Mouse (Mus musculus) CH12.LX (cell line): ENCODE results near the gene Wnk4. TPM values are rescaled to one million over a fixed set of nuclear protein-coding genes. Genes with fewer than 3 reads are reported as not detected.

Experiments used
- DNase-seq: peaks from one replicate; pipeline ENCODE4 v3.0.0-alpha.2; 2013; ENCODE audit errors: extremely low read depth
- H3K27ac ChIP-seq: 2 replicates; pipeline ENCODE4 v1.5.1; 2012; ENCODE audit warnings: low read depth, mild to moderate bottlenecking, control low read depth, moderate library complexity; ENCODE audit not compliant: insufficient read depth
- H3K27me3 ChIP-seq: replicated peaks from 2 replicates; pipeline ENCODE3; 2012; ENCODE audit warnings: inconsistent platforms
- H3K36me3 ChIP-seq, 2 experiments: replicated peaks in 1 of 2; 2 replicates each; pipeline versions ENCODE3 to v1.6.1; 2012; ENCODE audit warnings: inconsistent platforms in 1 of 2, low read length in 1 of 2, mild to moderate bottlenecking in 1 of 2, mixed read lengths in 1 of 2, moderate library complexity in 1 of 2; ENCODE audit not compliant: control insufficient read depth in 1 of 2, insufficient read depth in 1 of 2
- H3K4me1 ChIP-seq, 2 experiments: 2 replicates each; pipeline ENCODE4 v1.6.1; 2012; ENCODE audit warnings: inconsistent platforms in 1 of 2, moderate library complexity in 1 of 2; ENCODE audit not compliant: insufficient read depth in 2 of 2, control insufficient read depth in 1 of 2
- H3K4me2 ChIP-seq: 2 replicates; pipeline ENCODE4 v1.6.1; 2012; ENCODE audit warnings: low read depth, mild to moderate bottlenecking, control low read depth; ENCODE audit not compliant: poor library complexity, insufficient read depth, severe bottlenecking
- H3K4me3 ChIP-seq, 3 experiments: fragments of 150-350 bp in 1 of 3; sonication (generic) in 1 of 3; replicated peaks in 1 of 3; 2 replicates each; pipeline versions ENCODE3 to v1.5.1; 2011 to 2012; ENCODE audit warnings: low read depth in 2 of 3, low read length in 2 of 3, mild to moderate bottlenecking in 2 of 3, moderate library complexity in 2 of 3, control low read depth in 1 of 3, improper control_type of control experiment in 1 of 3, inconsistent platforms in 1 of 3, mixed read lengths in 1 of 3; ENCODE audit not compliant: poor library complexity in 1 of 3
- H3K79me2 ChIP-seq: replicated peaks from 2 replicates; pipeline ENCODE4 v1.6.1; 2012; ENCODE audit warnings: mild to moderate bottlenecking, moderate library complexity; ENCODE audit not compliant: control insufficient read depth, poor library complexity, insufficient read depth, severe bottlenecking; ENCODE audit errors: extremely low read depth
- H3K9ac ChIP-seq: 2 replicates; pipeline ENCODE4 v1.6.1; 2012; ENCODE audit warnings: low read depth, mild to moderate bottlenecking, control low read depth, moderate library complexity; ENCODE audit not compliant: insufficient read depth
- H3K9me3 ChIP-seq: replicated peaks from 2 replicates; pipeline ENCODE3; 2012; ENCODE audit warnings: low read length, inconsistent platforms, mixed read lengths
- EP300 ChIP-seq: IDR thresholded peaks from 2 replicates; pipeline ENCODE4 v1.6.1; 2011; ENCODE audit warnings: low read length, improper control_type of control experiment
- JUND ChIP-seq: conservative IDR thresholded peaks from 2 replicates; pipeline ENCODE4 v1.6.1; 2011; ENCODE audit warnings: low read depth, low read length, improper control_type of control experiment
- MAFK ChIP-seq: IDR thresholded peaks from 2 replicates; pipeline ENCODE4 v1.6.1; 2011; ENCODE audit warnings: low read length, improper control_type of control experiment; ENCODE audit not compliant: insufficient replicate concordance
- MAX ChIP-seq: IDR thresholded peaks from 2 replicates; pipeline ENCODE4 v1.6.1; 2011; ENCODE audit warnings: low read length, improper control_type of control experiment
- RCOR1 ChIP-seq: conservative IDR thresholded peaks from 2 replicates; pipeline ENCODE4 v1.6.1; 2012; ENCODE audit warnings: low read depth, mild to moderate bottlenecking, inconsistent platforms, low read length, improper control_type of control experiment
- SIN3A ChIP-seq: IDR thresholded peaks from 2 replicates; pipeline ENCODE4 v1.6.1; 2012; ENCODE audit warnings: low read length, improper control_type of control experiment, inconsistent platforms
- TBP ChIP-seq: conservative IDR thresholded peaks from 2 replicates; pipeline ENCODE4 v1.6.1; 2011; ENCODE audit warnings: low read depth, low read length, improper control_type of control experiment
- UBTF ChIP-seq: IDR thresholded peaks from 2 replicates; pipeline ENCODE4 v1.6.1; 2012; ENCODE audit warnings: low read depth, mild to moderate bottlenecking, inconsistent platforms, low read length, improper control_type of control experiment, moderate library complexity
- USF1 ChIP-seq: IDR thresholded peaks from 2 replicates; pipeline ENCODE4 v1.6.1; 2014; ENCODE audit warnings: low read depth, mild to moderate bottlenecking, inconsistent platforms, low read length, improper control_type of control experiment
- ZKSCAN1 ChIP-seq: IDR thresholded peaks from 2 replicates; pipeline ENCODE4 v1.6.1; 2012; ENCODE audit warnings: low read depth, inconsistent platforms, low read length, improper control_type of control experiment, borderline replicate concordance
- dilution Hi-C: fragments of 300-500 bp; cut with MboI; formaldehyde crosslinking; loops from 2 replicates; pipeline ENCODE4 v1.14.3; 2020; ENCODE audit warnings: low sequenced_read_pairs; ENCODE audit not compliant: extremely low pct_unique_long_range_greater_than_20kb, extremely low pct_ligation_motif_present
- in situ Hi-C: fragments of 300-500 bp; cut with MboI; formaldehyde crosslinking; loops from 3 replicates; pipeline ENCODE4 v1.14.3; 2019; ENCODE audit warnings: low sequenced_read_pairs, low pct_ligation_motif_present, low pct_unique_long_range_greater_than_20kb, mixed read lengths
- polyA plus RNA-seq: library from polyadenylated mRNA; unstranded; fragments of >175 nt; gene quantifications from 2 replicates; pipeline ENCODE4 v1.2.1, GENCODE M21; 2012; ENCODE audit warnings: low read depth; ENCODE audit not compliant: insufficient read length
- total RNA-seq, 2 experiments: library from RNA; depleted of rRNA; stranded (reverse); fragments of 300-350 nt in 1 of 2; fragments of >200 nt in 1 of 2; gene quantifications; 2 replicates each; pipeline ENCODE4 v1.2.3; 2012 to 2014

Wnk4 gene
- total and polyA plus RNA-seq, 3 experiments: 0.85 to 7.8 (median 0.90) TPM

GRCm38 (mm10) chr11:101264954-101265471 is 4.6 kb downstream of the Wnk4 start:
- dilution Hi-C loops (no loop called here), in situ Hi-C loops (no loop called here)
- Histone ChIP-seq H3K9me3 (no peaks in the 10 kb centered on the region), H3K27ac (no peak overlapping the region), H3K9ac (no peak overlapping the region), H3K4me1 (peaks cover 3 to 11% of the 10 kb centered on the region in 2 experiments; a peak in 3 of 4 replicates), H3K36me3 (peaks cover 3 to 70% of the 10 kb centered on the region in 2 experiments), H3K4me2 (no peak overlapping the region), H3K27me3 (no peaks in the 10 kb centered on the region), H3K79me2 (no peaks in the 10 kb centered on the region), H3K4me3 (no peak overlapping the region)
- DNase-seq: no peak
- TF ChIP-seq RCOR1: no peak
- no peak for TF ChIP-seq MAFK
- no peak for TF ChIP-seq TBP
- TF ChIP-seq EP300: no peak
- TF ChIP-seq UBTF: no peak
- no peak for TF ChIP-seq SIN3A

GRCm38 (mm10) chr11:101265906-101266305 is 5.5 kb downstream of the Wnk4 start:
- H3K4me1 ChIP-seq: peaks cover 0 to 2% of the 10 kb centered on the region in 2 experiments; a peak in 3 of 4 replicates
- DNase-seq: no peak
- peaks cover 2 to 67% of the 10 kb centered on the region in 2 experiments for H3K36me3 ChIP-seq
- no peaks in the 10 kb centered on the region for H3K79me2 ChIP-seq
- TF ChIP-seq MAX (no peak), JUND (no peak), USF1 (no peak)
- in situ Hi-C loops (no loop called here), dilution Hi-C loops (no loop called here)
- H3K4me3 ChIP-seq: no peak overlapping the region
- H3K9me3 ChIP-seq: no peaks in the 10 kb centered on the region
- H3K4me2 ChIP-seq: no peak overlapping the region
- H3K27ac ChIP-seq: no peak overlapping the region
- H3K27me3 ChIP-seq: no peaks in the 10 kb centered on the region
- H3K9ac ChIP-seq: no peak overlapping the region

GRCm38 (mm10) chr11:101269577-101270116 is 9.3 kb downstream of the Wnk4 start:
- no peak for DNase-seq
- in situ Hi-C loops (no loop called here), dilution Hi-C loops (no loop called here)

More at GRCm38 (mm10) chr11:101269577-101270116, 9.3 kb downstream of the Wnk4 start:
- H3K9ac ChIP-seq: no peak overlapping the region
- H3K79me2 ChIP-seq: no peaks in the 10 kb centered on the region
- H3K4me2 ChIP-seq: no peak overlapping the region
- H3K9me3 ChIP-seq: no peaks in the 10 kb centered on the region
- no peak overlapping the region for H3K27ac ChIP-seq
- no peak for TF ChIP-seq ZKSCAN1
- no peak overlapping the region for H3K4me3 ChIP-seq
- peaks cover 0 to 57% of the 10 kb centered on the region in 2 experiments for H3K36me3 ChIP-seq
- H3K27me3 ChIP-seq: no peaks in the 10 kb centered on the region
- H3K4me1 ChIP-seq: no peaks in the 10 kb centered on the region
